Mouse (Mus musculus): ENCODE measurements around the gene Slu7. TPM values are rescaled to one million over a fixed set of nuclear protein-coding genes. Genes with fewer than 3 reads are reported as not detected.

Gene Slu7
- polyA plus RNA-seq, 1 experiment from 2014 or later, result 59.2 TPM

DNA sequence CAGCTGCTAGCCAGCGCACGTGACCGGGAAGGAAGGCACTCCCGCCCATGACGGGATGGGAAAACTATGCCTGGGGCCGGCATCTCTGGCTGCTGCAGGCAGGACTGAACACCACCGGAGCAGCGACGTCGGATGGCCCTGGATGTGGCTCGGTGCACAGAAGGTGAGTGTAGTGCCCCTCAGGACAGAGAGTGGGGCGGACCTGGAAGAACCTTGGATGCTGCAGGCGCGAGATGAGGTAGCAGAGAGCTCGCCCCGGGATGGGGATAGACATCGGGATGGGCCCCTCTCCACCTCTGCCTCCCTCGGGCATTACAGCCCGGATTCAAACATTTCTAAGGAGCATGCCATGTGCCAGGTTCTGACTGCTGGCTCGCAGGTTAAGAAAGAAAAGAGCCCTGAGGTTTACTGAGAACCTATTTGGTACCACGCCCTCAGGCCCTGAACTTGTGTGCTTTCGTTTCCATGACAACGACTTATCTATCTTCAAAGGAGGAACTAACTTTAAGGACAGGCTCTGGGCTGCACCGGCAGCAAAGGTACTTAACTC, 40.8 kb downstream of the Slu7 start, which contains the start of gene C1qtnf2:
Gene C1qtnf2 (plus strand): TSS at position 52 of the 550 bp plus-strand sequence.
- Histone ChIP-seq H3K4me3 (peak within 1 kb of the TSS; percentile 36), H3K36me3 (no peaks in the 10 kb centered on the region), H3K27me3 (no peaks in the 10 kb centered on the region), H3K9ac (peak within 1 kb of the TSS; percentile 43), H3K4me2 (peak within 1 kb of the TSS; percentile 67), H3K9me3 (no peaks in the 10 kb centered on the region), H3K27ac (replicated peaks) (no peak within 1 kb of the TSS), H3K4me1 (replicated peaks) (peaks cover 8% of the 10 kb centered on the region)
- whole genome bisulfite sequencing, result 5% methylated on average over 24 of the region's 24 CpGs
- ATAC-seq (ENCODE audit: low FRiP score, low read depth), result peak; percentile 76

DNA sequence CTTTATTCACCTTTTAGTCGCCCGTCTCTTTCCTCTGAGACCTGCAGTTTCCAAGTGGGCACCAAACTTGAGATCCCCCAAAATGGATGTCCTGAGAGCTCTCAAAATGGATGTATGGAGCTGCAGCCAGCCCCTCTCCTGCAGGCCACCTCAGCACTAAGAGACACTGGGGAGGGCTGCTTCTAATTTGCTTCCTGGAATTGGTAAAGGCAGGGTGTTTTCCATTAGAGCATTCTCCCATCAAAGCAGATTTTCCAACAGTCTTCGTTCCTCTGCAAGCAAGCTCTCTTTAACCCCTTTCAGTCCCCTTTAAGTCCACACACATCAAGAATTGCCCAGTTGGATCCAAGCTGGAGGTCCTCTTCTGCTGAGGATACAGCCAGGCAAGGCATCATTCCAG, 45.8 kb downstream of the Slu7 start:
- WGBS, result 85% methylated on average over 3 of the region's 3 CpGs
- Histone ChIP-seq H3K4me1 (replicated peaks) (peaks cover 9% of the 10 kb centered on the region), H3K27me3 (no peaks in the 10 kb centered on the region), H3K27ac (replicated peaks) (no peak overlapping the region), H3K9ac (no peak overlapping the region), H3K4me3 (no peak overlapping the region), H3K9me3 (no peaks in the 10 kb centered on the region), H3K4me2 (no peak overlapping the region), H3K36me3 (no peaks in the 10 kb centered on the region)
- ATAC-seq (ENCODE audit: low FRiP score, low read depth), result no peak

DNA sequence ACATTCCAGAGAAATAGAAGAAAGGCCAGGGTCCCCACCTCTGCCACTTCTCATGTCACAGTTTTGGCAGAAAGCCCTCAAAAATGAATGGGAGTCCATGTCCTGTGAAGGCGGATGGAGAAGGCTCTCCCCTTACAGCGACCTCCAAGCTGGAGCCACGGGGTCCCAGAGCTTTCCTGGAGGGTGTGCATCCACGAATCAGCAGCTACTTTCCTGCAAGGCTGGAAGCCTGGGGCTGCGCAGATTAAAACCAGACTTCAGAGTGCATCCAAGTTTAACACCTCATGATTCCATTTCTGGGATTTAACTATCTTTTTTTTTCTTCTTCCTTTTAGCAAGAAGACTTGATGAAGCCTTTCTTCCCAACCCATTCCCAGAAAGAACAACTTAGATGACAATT, 47.0 kb downstream of the Slu7 start:
- no peak overlapping the region for H3K4me2 ChIP-seq
- no peak overlapping the region for H3K9ac ChIP-seq
- WGBS, result 60% methylated on average over 5 of the region's 5 CpGs
- H3K36me3 ChIP-seq, result no peaks in the 10 kb centered on the region
- no peaks in the 10 kb centered on the region for H3K9me3 ChIP-seq
- H3K27ac ChIP-seq (replicated peaks), result no peak overlapping the region
- H3K4me1 ChIP-seq (replicated peaks), result peaks cover 9% of the 10 kb centered on the region; the same call in 1 of the 2 replicates
- no peak for ATAC-seq (ENCODE audit: low FRiP score, low read depth)
- no peaks in the 10 kb centered on the region for H3K27me3 ChIP-seq
- no peak overlapping the region for H3K4me3 ChIP-seq

DNA sequence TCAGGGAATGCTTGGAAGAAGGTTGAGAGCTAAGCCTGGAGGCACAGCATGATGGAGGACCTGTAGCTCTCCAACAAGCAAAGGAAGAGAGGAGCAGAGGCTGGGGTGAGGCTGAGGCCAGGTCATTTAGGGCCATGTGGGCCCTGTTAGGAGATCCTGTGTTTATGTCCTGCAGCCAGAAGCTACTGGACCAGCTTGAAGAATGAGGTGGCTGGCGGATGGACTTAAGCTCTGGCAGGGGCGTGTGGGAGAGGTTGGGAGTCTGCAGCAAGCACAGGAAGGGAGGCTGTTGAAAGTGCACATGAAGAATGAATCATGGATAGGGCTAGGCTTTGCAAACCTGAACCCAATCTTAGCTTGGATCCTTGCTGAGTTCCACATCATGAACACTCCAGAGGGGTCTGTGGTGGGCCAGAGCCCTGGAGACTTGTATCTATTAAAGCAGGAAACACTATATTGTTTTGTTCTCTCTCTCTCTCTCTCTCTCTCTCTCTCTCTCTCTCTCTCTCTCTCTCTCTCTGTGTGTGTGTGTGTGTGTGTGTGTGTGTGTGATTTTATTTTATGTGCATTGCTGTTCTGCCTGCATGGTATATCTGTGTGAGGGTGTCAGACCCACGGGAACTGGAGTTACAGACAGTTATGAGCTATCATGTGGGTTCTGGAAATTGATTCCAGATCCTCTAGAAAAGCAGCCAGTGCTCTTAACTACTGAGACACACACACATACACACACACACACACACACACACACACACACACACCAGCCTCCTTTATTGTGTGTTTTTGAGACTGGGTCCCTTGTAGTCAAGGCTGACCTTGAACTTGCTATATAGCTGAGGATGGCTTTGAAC, 48.4 kb downstream of the Slu7 start:
- no peaks in the 10 kb centered on the region for H3K36me3 ChIP-seq
- no peak overlapping the region for H3K4me2 ChIP-seq
- no peak overlapping the region for H3K4me3 ChIP-seq
- H3K4me1 ChIP-seq (replicated peaks), result peaks cover 9% of the 10 kb centered on the region; the same call in 1 of the 2 replicates
- ATAC-seq (ENCODE audit: low FRiP score, low read depth), result no peak
- 78% methylated on average over 3 of the region's 3 CpGs for WGBS
- H3K27ac ChIP-seq (replicated peaks), result no peak overlapping the region
- no peaks in the 10 kb centered on the region for H3K27me3 ChIP-seq
- no peak overlapping the region for H3K9ac ChIP-seq
- no peaks in the 10 kb centered on the region for H3K9me3 ChIP-seq

DNA sequence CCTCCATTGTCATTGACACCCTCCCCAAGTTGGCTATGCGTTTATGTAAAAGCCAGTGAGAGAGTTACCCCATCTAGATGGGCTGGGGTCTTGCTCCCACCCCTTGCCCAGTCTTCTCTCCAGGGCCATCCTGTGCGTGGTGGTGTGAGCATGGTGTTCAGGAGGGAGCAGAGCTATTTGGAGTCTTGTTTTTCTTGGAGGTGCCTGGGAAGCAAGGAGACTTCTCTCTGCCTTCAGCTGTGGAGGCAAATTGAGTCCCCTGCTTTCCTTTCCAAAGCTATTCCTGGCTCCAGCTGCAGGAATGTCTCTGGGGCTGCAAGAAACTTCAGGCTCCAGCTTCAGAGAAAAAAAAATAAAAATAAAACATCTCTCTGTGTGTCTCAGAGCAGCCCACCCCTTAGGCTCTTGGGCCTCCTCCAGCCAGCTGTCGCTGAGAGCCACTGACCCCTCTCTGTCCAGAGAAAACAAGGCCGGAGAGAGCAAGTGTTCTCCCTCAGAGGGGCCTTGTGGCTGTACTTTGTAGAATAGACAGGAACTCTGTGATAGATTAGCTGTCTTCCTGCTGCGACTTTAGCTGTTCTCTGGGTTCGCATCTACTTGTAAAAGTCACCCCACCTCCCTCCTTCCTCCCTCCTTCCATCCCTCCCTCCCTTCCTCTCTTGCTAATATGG, 49.7 kb downstream of the Slu7 start:
- Histone ChIP-seq H3K4me3 (no peak overlapping the region), H3K9ac (no peak overlapping the region), H3K27ac (replicated peaks) (peak overlapping the region; percentile 43; the same call in 1 of the 2 replicates), H3K36me3 (no peaks in the 10 kb centered on the region), H3K27me3 (no peaks in the 10 kb centered on the region), H3K4me2 (no peak overlapping the region), H3K4me1 (replicated peaks) (peaks cover 9% of the 10 kb centered on the region; the same call in 1 of the 2 replicates), H3K9me3 (no peaks in the 10 kb centered on the region)
- 48% methylated on average over 6 of the region's 6 CpGs for WGBS
- no peak for ATAC-seq (ENCODE audit: low FRiP score, low read depth)

DNA sequence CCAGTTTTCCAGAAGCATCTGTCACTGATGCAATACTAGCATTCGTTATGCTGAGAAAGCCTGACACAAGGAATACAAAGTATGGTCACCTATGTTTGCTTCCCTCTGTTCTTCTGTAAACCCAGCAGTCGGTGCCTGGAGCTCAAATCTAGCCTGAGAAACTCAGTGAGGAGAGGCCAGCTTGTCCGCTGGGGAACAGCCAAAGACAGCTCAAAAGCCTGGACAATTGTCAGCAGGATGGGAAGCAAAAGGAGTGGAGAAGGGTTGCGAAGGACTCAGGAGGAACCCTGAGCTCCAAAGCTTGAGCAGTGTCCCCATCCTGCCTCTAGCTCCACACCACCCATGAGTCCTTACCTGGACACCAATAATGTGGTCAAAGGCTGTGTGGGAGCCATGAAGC, 50.5 kb downstream of the Slu7 start:
- Histone ChIP-seq H3K27ac (replicated peaks) (no peak overlapping the region; the same call in 1 of the 2 replicates), H3K9ac (no peak overlapping the region), H3K4me2 (no peak overlapping the region), H3K4me1 (replicated peaks) (peaks cover 9% of the 10 kb centered on the region; the same call in 1 of the 2 replicates), H3K27me3 (no peaks in the 10 kb centered on the region), H3K4me3 (no peak overlapping the region), H3K9me3 (no peaks in the 10 kb centered on the region), H3K36me3 (no peaks in the 10 kb centered on the region)
- WGBS, result 78% methylated on average over 4 of the region's 4 CpGs
- no peak for ATAC-seq (ENCODE audit: low FRiP score, low read depth)

DNA sequence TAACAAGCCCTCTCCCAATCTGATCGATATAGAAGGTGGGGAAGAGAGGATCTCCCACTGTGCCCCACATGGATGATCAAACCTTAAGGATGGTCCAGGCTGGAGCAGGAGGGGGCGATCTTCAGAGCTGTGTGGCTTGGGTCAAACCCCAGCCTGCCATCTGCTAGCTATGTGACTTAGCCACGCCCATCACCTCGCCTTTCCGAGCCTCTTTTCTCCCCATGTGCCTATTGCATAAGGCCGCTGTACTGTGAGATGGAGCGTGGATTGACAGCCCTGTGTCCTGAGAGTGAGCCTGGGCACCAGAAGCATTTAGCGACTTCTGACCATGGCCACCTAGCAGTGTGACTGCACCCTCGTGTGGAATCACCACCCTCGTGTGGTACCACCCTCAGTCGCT, 51.1 kb downstream of the Slu7 start:
- Histone ChIP-seq H3K4me2 (0 out of 2 replicates have a peak overlapping the region, but pooled peaks have one; percentile 7), H3K9me3 (no peaks in the 10 kb centered on the region), H3K9ac (no peak overlapping the region), H3K27me3 (no peaks in the 10 kb centered on the region), H3K27ac (replicated peaks) (no peak overlapping the region), H3K4me1 (replicated peaks) (peaks cover 9% of the 10 kb centered on the region; the same call in 1 of the 2 replicates), H3K4me3 (no peak overlapping the region), H3K36me3 (no peaks in the 10 kb centered on the region)
- no peak for ATAC-seq (ENCODE audit: low FRiP score, low read depth)
- WGBS, result 35% methylated on average over 11 of the region's 11 CpGs

DNA sequence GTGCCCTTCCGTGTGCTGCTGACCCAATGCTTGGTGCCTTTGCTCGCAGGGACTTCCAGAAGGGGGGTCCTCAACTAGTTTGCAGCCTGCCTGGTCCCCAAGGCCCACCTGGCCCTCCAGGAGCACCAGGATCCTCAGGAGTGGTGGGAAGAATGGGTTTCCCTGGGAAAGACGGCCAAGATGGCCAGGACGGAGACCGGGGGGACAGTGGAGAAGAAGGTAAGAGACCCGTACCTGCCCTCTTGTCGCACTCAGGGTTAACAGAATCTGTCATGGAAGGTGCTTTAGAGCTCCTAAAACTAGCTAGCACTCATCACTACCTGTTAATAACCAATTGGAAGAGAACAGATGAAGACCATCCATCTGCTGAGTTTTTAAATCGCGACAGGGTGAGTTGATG, 52.3 kb downstream of the Slu7 start:
- no peaks in the 10 kb centered on the region for H3K9me3 ChIP-seq
- H3K4me2 ChIP-seq, result no peak overlapping the region
- no peak overlapping the region for H3K9ac ChIP-seq
- H3K4me3 ChIP-seq, result no peak overlapping the region
- ATAC-seq (ENCODE audit: low FRiP score, low read depth), result no peak
- peaks cover 9% of the 10 kb centered on the region; the same call in 1 of the 2 replicates for H3K4me1 ChIP-seq (replicated peaks)
- 89% methylated on average over 9 of the region's 9 CpGs for WGBS
- no peaks in the 10 kb centered on the region for H3K36me3 ChIP-seq
- no peak overlapping the region for H3K27ac ChIP-seq (replicated peaks)
- H3K27me3 ChIP-seq, result no peaks in the 10 kb centered on the region

DNA sequence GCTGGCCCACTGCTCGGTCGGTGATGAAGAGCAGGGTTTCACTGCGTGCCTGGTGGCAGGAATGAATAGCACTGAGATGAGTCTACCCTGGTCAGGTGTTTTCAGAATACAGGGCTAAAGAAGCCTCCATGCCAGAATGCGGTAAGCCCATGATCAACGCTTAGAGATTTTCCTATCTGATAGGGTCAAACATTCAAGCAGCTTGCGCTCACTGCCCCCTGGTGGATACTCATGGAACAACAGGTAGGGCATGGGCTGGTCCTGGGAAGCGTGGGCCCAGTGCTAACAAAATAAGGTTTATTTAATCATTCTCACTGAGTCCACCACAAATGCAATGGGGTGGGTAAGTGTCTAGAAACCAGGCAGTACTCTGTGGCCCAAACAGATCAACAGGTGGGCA, 59.1 kb downstream of the Slu7 start:
- Histone ChIP-seq H3K9ac (no peak overlapping the region), H3K27me3 (no peaks in the 10 kb centered on the region), H3K27ac (replicated peaks) (no peak overlapping the region), H3K36me3 (no peaks in the 10 kb centered on the region), H3K4me1 (replicated peaks) (peaks cover 9% of the 10 kb centered on the region), H3K4me3 (no peak overlapping the region), H3K9me3 (no peaks in the 10 kb centered on the region), H3K4me2 (no peak overlapping the region)
- no peak for ATAC-seq (ENCODE audit: low FRiP score, low read depth)
- WGBS, result 32% methylated on average over 7 of the region's 7 CpGs

DNA sequence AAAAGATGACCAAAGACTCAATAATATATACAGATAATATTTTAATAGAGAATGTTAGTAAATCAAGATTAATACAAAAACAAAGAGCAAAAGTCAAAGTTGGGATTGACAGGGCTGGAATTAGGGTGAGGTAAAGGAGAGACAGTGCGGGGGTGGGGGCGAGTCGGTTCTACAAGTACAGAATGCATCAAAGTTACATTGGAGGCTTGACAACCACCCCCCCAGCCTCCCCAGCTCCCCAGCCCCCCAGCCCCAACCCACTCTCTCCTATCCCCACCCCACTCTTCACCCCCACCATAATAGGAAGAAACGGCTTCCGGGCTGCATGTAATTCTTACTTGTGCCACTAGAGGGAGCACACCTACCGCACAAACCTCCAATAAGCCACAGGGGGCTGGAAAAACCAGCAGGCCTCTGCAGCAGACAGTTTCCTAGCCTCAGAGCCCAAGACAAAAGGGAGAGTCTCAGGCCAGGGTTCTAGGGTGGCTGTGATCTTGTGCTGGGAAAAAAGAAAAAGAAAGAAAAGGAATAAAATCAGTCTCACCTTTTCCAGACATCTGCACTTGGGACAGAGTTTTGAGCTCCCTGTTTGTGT, 60.4 kb downstream of the Slu7 start:
- Histone ChIP-seq H3K27ac (replicated peaks) (no peak overlapping the region), H3K4me2 (no peak overlapping the region)
- WGBS, result 20% methylated on average over 6 of the region's 6 CpGs

DNA sequence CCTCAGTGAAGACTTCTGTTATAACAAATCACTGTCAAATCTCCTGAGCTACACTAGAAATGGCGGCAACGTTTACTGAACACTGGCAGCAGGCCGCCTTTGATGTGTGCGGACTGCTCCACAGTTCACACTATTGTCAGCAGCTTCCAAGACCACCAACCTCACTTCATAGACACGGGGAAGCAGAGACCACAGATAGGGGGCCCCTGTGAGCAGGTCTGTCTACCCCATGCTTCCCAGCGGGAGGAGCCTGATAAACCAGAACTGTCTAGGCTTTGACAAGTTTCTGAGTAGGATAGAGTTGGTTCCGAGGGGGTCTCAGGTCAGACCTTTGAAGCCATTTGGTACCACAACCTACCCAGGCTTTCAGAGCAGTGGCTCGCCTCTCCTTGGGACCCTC, 61.5 kb downstream of the Slu7 start:
- H3K9ac ChIP-seq, result no peak overlapping the region
- no peaks in the 10 kb centered on the region for H3K27me3 ChIP-seq
- no peak overlapping the region for H3K4me2 ChIP-seq
- no peak overlapping the region for H3K4me3 ChIP-seq
- no peaks in the 10 kb centered on the region for H3K9me3 ChIP-seq
- 52% methylated on average over 8 of the region's 8 CpGs for WGBS
- no peak overlapping the region for H3K27ac ChIP-seq (replicated peaks)
- peaks cover 9% of the 10 kb centered on the region for H3K4me1 ChIP-seq (replicated peaks)
- H3K36me3 ChIP-seq, result no peaks in the 10 kb centered on the region
- no peak for ATAC-seq (ENCODE audit: low FRiP score, low read depth)

More for the DNA sequence above, 60.4 kb downstream of the Slu7 start:
- Histone ChIP-seq H3K9me3 (no peaks in the 10 kb centered on the region), H3K36me3 (no peaks in the 10 kb centered on the region), H3K4me3 (no peak overlapping the region), H3K9ac (no peak overlapping the region), H3K27me3 (no peaks in the 10 kb centered on the region), H3K4me1 (replicated peaks) (peaks cover 9% of the 10 kb centered on the region)
- ATAC-seq (ENCODE audit: low FRiP score, low read depth), result peak; percentile 85

DNA sequence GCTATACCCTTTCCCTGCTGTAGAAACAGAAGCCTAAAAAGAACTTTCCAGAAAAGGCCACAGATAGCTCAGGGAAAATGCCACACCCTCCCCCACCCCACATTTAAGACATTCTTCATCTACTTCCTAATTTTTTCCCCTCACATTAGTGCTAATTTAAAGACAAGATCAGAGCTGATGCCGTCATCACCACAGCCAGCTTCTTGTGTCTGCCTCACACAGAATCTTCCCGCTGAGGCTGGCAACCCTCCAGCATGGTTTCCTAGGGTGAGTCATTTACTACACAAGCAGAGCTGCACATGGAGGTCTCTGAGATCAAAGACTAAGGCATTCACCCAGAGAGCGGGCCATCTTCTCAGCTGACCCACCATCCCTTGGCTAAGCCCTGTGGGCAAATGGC, 62.0 kb downstream of the Slu7 start:
- Histone ChIP-seq H3K27ac (replicated peaks) (no peak overlapping the region), H3K4me2 (no peak overlapping the region), H3K4me3 (no peak overlapping the region), H3K9ac (no peak overlapping the region), H3K36me3 (no peaks in the 10 kb centered on the region), H3K27me3 (no peaks in the 10 kb centered on the region), H3K4me1 (replicated peaks) (peaks cover 9% of the 10 kb centered on the region), H3K9me3 (no peaks in the 10 kb centered on the region)
- WGBS, result 50% methylated on average over 3 of the region's 3 CpGs
- ATAC-seq (ENCODE audit: low FRiP score, low read depth), result no peak

Measured in hindbrain, embryonic 15.5 days (tissue).